Mouse (Mus musculus) cortical plate, adult 2 months (tissue): Measurements from ENCODE around the gene Phka2. TPM values are rescaled to one million over a fixed set of nuclear protein-coding genes. Genes with fewer than 3 reads are reported as not detected.

Experiments
- H3K27ac ChIP-seq: fragments of 200-500 bp; 2 replicates; pipeline ENCODE4 v1.5.1; 2012; ENCODE audit warnings: low read length, control low read depth, inconsistent platforms; ENCODE audit not compliant: insufficient read depth
- H3K4me1 ChIP-seq: fragments of 200-500 bp; 2 replicates; pipeline ENCODE4 v1.6.1; 2011; ENCODE audit warnings: low read length; ENCODE audit not compliant: control insufficient read depth, insufficient read depth
- H3K4me3 ChIP-seq: fragments of 200-500 bp; 2 replicates; pipeline ENCODE4 v1.5.1; 2011; ENCODE audit warnings: mild to moderate bottlenecking, low read length, control low read depth; ENCODE audit not compliant: insufficient read depth
- CTCF ChIP-seq: fragments of 200-500 bp; IDR thresholded peaks from 2 replicates; pipeline ENCODE4 v1.5.1; 2011; ENCODE audit warnings: mild to moderate bottlenecking, control low read depth, low read length; ENCODE audit not compliant: insufficient read depth; ENCODE audit errors: extremely low read depth
- POLR2A ChIP-seq: fragments of 200-500 bp; IDR thresholded peaks from 2 replicates; pipeline ENCODE4 v1.6.1; 2011; ENCODE audit warnings: mild to moderate bottlenecking, low read length, control low read depth; ENCODE audit not compliant: insufficient read depth; ENCODE audit errors: extremely low read depth
- polyA plus RNA-seq: library from polyadenylated mRNA; depleted of rRNA; stranded (reverse); fragments of >200 nt; gene quantifications from 2 replicates; pipeline ENCODE4 v1.2.3, GENCODE M21; 2012

Gene Phka2
- polyA plus RNA-seq, 1 experiment: 40.2 TPM

GRCm38 (mm10) chrX:160592933-160593332 is 91.0 kb downstream of the Phka2 start:
- H3K4me1 ChIP-seq: no peaks in the 10 kb centered on the region
- TF ChIP-seq POLR2A (0 out of 2 replicates have a peak, but pooled peaks have one; percentile 14), CTCF (no peak)
- H3K4me3 ChIP-seq: no peak overlapping the region
- peak overlapping the region; percentile 60 for H3K27ac ChIP-seq

GRCm38 (mm10) chrX:160598055-160598454 is 96.1 kb downstream of the Phka2 start:
- no peak overlapping the region for H3K27ac ChIP-seq
- no peak for TF ChIP-seq POLR2A
- peaks cover 3% of the 10 kb centered on the region for H3K4me1 ChIP-seq
- H3K4me3 ChIP-seq: no peak overlapping the region

- H3K4me3 ChIP-seq: no peak overlapping the region
- peaks cover 6% of the 10 kb centered on the region for H3K4me1 ChIP-seq
- 0 out of 2 replicates have a peak overlapping the region, but pooled peaks have one; percentile 16 for H3K27ac ChIP-seq
- TF ChIP-seq CTCF (no peak), POLR2A (no peak)
These were observed 96.8 kb downstream of the Phka2 start for GRCm38 (mm10) chrX:160598562-160599458.

GRCm38 (mm10) chrX:160601053-160601452 is 99.1 kb downstream of the Phka2 start:
- Histone ChIP-seq H3K27ac (no peak overlapping the region), H3K4me3 (no peak overlapping the region), H3K4me1 (peaks cover 9% of the 10 kb centered on the region)
- TF ChIP-seq CTCF (no peak), POLR2A (no peak)

GRCm38 (mm10) chrX:160602770-160603169 is 100.8 kb downstream of the Phka2 start:
- H3K4me1 ChIP-seq: peaks cover 9% of the 10 kb centered on the region
- TF ChIP-seq CTCF (no peak), POLR2A (no peak)
- no peak overlapping the region for H3K27ac ChIP-seq
- no peak overlapping the region for H3K4me3 ChIP-seq

GRCm38 (mm10) chrX:160603316-160603715 is 101.3 kb downstream of the Phka2 start:
- Histone ChIP-seq H3K27ac (0 out of 2 replicates have a peak overlapping the region, but pooled peaks have one; percentile 69), H3K4me3 (no peak overlapping the region), H3K4me1 (peaks cover 9% of the 10 kb centered on the region)
- TF ChIP-seq CTCF (no peak), POLR2A (no peak)

GRCm38 (mm10) chrX:160603981-160604541 is 102.1 kb downstream of the Phka2 start:
- TF ChIP-seq CTCF (no peak), POLR2A (no peak)
- Histone ChIP-seq H3K4me3 (no peak overlapping the region), H3K4me1 (peaks cover 9% of the 10 kb centered on the region), H3K27ac (peak overlapping the region; percentile 80)

GRCm38 (mm10) chrX:160609849-160610248 is 107.9 kb downstream of the Phka2 start:
- TF ChIP-seq POLR2A: no peak
- no peak for TF ChIP-seq CTCF
- H3K4me3 ChIP-seq: no peak overlapping the region
- peaks cover 2% of the 10 kb centered on the region; the same call in 1 of the 2 replicates for H3K4me1 ChIP-seq
- H3K27ac ChIP-seq: no peak overlapping the region

- no peaks in the 10 kb centered on the region for H3K4me1 ChIP-seq
- TF ChIP-seq POLR2A (no peak), CTCF (no peak)
- H3K4me3 ChIP-seq: no peak overlapping the region
- no peak overlapping the region for H3K27ac ChIP-seq
These were observed 108.5 kb downstream of the Phka2 start for GRCm38 (mm10) chrX:160610482-160610881.
